Mouse (Mus musculus): ENCODE data around the gene Setd1a.
"Not testable (repeated sequence)": the region's sequence is repeated elsewhere in the genome, so short reads cannot be mapped to it uniquely, and the experiment has no call there.

Setd1a gene

DNA sequence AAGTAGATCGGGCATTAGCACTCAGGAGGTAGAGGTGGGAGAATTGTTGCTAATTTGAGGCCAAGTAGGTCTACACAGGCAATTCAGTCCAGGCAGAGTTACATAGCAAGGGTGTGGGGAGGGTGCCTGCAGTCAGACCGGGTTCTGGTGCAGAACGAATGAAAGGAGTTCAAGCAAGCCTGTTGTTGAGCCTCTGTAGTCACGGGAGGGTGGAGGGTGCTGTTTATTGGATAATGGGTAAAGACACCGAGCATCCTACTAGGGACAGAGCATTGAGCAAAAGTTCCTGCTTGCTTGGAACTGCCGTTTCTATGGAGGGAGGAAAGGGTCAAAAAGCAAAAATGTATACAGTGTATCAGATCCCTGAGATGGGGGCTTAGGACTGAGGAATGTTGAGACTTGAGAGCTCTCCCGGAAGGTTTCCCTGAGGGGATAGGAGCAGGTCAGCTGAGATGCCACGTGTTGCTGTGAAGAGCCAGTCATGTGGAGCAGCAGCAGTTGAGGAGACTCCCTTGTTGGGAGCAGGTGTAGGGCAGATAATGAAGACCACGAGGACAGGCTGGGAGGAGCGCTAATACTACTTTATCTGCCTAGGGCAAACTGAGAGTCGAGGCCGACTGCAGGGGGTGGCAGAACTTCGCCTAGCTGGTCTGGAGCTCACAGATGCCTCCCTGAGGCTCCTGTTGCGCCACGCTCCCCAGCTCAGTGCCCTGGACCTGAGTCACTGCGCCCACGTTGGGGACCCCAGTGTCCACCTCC lies 9.4 kb upstream of the Setd1a start:
- peak; percentile 15 for DNase-seq (ENCODE audit: low spot score)

DNA sequence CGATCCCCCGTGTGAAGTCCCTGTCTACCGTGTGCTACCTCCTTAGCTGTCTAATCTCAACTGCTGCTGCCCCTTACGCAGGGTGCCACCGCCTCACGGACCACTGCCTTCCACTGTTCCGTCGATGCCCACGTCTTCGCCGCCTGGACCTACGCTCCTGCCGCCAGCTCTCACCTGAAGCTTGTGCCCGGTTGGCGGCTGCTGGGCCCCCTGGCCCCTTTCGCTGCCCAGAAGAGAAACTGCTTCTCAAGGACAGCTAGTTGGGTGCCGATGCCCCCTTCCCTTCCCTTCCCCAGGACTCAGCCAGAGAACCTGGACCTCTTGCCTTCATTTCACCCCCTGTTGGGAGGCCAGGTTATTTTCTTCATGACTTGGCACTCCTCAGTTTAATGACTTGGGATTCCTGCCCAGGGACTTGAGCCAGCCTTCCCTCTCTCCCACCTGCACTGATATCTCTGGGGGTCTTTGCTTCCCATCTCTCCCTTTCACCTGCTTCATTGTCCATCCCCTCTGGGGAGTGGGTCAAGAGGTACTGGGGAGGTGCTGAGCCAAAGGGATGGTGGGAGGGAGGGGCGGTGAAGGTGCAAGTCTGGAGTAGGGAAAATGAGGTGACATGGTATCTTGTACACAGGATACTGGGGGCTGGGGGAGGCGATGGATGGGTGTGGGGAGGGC lies 8.7 kb upstream of the Setd1a start:
- DNase-seq (ENCODE audit: low spot score), result no peak

DNA sequence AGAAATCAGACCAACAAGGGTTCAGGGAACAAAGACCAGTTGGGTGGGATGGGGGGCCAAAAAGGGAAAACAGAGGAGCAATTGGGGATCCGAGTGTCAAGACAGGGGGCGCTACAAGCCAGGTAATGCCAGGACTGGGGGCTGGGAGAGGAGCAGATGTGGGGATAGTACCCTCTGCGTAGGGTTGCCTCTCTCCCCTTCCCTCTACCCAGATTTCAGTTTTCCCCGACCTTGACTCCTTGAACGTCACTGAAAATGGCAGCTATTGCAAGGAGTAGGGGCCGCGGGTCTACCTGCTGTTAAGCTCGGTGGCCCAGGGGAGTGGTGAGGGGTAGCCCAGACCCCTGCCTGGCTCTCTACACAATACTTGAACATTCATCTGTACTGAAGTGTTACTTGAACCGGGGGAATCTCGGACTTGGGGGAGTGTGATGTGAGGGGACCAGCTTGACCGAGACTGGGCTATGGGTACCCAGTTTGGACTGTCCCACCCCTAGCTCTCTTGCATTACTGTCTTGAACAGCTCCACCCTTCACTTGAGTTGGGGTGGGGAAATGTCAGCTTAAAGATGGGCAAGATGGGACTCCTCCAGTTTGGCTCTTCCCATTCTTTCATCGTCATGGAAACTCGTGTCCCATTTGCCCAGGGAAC lies 8.0 kb upstream of the Setd1a start:
- DNase-seq (ENCODE audit: low spot score), result no peak

DNA sequence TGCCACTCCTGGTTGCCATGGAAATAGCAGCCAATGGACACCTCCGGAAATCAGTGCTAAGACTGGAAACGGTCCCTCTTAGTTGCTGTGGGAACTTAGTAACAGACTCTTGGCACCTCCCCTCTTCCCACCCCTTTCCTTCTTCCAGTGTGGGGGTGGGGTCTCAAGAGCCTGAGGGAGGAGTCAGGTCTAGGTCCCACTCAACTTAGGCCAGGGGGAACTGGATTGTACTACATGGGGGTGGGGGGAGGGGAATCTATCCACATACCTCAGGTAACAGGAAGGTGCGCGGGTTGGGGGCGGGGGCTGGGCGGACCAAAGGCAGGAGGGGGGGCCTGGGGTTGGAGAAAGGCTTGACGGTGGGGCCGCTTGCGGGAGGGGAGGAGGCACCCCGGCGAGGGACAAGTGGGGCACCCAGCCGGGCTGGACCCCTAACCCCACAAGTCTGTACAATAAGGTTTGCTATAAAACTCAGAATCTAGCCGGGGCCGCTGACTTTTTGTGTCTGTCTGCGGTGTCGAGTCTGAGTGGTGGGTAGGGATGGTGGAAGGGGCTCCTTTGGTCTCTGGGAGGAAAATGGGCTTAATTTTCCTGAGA lies 7.4 kb upstream of the Setd1a start:
- DNase-seq (ENCODE audit: low spot score), result peak; percentile 97

DNA sequence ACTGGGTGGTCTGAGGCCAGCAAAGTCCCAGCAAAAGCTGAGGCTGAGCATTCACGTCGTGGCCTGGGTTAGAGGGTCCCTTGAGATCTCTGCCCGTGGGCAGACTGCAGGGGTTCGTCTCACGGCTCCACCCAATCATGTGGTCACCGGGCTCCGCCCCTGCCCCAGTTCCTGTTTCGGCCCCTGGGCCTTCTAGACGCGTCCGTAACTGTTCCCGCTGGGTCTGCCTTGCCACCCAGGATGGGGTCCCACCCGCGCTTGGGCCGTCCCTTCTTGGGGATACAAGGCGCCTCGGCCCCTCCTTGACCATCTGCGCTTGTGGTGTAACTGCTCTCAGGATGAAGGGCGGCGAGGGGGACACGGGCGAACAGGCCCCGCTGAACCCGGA lies 6.8 kb upstream of the Setd1a start, which contains the start of gene Orai3:
TSS of gene Orai3 (plus strand) at position 165 of the 388 bp plus-strand sequence.
- peak; percentile 85 for DNase-seq (ENCODE audit: low spot score)

DNA sequence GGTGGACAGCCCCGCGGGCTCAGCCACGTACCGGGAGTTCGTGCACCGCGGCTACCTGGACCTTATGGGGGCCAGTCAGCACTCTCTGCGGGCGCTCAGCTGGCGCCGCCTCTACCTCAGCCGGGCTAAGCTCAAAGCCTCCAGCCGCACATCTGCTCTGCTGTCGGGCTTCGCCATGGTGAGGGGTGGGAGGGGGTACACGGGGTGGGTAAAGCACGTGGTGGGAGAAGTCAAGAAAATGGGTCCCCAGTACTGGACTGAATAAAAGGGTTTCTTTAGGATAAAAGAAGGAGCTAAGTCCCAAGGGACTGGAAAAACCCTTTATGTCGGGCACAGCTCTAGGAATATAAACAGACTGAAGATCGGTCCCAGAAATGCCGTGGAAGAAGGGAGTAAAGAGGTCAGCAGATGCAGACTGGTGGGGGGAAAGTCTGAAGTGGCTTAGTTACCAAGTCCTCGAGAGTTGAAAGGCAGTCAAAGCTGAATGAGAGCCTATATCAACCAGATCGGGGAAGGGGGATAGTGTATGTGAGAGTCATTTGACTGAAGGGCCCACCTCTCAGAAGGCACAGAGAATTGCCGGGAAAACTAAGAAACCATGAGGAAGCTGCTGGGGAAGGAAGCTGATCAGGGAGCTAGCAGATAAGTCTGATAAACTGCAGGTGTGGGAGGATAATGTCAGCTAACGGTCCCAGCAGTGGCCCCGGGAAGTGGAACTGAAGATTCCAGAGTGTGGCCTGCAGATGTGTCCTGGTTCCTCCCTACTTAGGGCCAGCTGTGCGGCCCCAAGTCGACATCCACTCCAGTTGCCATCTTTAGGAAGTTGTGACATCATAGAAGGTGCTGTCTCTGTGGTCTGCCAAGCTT lies 6.2 kb upstream of the Setd1a start:
- peak; percentile 21 for DNase-seq (ENCODE audit: low spot score)

DNA sequence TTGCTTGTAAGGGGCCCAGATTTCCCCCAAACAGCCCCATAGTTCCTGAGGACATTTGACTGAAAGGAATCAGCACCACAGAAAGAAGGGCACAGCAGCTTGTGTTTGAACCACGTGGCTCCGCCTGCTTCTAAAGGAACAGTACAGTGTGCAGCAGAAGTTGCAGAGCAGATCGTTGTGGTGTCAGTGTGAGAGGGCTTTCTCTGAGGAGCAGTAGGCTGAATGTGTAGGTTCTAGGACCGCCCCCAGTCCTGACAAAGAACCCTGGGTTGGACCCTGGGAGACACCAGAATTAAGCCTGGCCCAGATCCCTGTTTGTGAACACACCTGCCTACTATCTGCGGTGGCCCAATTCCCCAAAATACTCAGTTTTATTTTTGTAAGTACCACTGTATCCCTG lies 5.2 kb upstream of the Setd1a start:
- DNase-seq (ENCODE audit: low spot score), result no peak

DNA sequence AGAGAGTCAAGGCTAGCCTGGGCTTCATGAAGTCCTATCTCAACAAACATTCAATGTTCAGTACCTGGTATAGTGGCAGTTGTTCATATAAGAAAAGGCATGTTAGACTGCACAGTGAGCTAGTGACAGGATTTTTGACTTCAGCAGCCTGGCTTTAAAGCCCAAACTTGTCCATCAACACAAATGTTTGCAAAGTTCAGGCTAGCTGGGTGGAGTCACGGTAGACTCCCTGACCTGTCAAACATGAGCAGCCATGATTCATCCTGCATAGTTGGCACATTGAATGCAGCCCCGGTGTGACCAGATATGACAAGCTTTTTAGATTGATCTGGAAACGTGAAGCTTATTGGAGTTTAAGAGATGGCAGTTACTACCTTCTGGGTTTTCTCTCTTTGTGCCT lies 4.4 kb upstream of the Setd1a start:
- no peak for DNase-seq (ENCODE audit: low spot score)

DNA sequence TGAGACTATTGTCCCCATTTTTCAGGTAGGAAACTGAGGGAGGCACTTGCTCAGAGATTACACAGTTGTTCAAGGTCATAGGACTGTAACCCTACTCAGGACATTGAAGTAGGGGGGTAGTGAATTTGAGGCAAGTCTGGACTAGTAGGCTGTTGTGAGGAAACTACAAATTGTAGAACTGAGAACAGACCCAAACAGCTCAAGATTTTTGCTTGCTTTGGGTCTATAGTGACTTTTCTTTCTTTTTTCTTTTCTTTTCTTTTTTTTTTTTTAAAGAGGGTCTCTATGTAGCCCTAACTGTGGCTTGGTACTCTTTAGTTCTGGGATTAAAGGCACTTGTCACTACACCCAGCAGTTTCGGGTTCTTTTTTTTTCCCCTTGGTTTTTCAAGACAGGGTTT lies 3.9 kb upstream of the Setd1a start:
- DNase-seq (ENCODE audit: low spot score), result no peak

DNA sequence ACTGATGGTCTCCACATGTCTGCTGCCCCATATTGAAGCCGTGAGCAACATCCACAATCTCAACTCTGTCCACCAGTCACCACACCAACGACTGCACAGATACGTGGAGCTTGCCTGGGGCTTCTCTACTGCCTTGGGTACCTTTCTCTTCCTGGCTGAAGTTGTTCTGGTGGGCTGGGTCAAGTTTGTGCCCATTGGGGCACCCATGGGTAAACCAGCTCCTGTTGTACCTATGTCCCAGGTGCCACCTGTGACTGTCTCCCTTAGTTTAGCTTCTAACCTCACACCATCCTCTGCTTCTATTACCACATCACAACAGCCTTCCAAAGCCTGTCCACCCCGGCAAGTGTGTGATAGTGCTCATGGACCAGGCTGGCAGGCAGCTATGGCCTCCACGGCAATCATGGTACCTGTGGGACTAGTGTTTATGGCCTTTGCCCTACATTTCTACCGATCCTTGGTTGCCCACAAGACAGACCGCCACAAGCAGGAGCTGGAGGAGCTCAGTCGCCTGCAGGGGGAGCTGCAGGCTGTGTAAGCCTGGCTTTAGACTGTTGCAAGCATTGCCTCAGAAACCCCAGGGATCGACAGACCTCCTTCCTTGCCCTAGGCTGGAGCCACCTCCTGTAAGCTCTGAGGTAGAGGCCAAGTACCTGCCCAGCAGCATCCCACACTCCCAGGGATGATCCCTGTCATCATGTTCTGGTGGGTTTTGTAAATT lies 2.6 kb upstream of the Setd1a start:
- DNase-seq (ENCODE audit: low spot score), result peak; percentile 75

DNA sequence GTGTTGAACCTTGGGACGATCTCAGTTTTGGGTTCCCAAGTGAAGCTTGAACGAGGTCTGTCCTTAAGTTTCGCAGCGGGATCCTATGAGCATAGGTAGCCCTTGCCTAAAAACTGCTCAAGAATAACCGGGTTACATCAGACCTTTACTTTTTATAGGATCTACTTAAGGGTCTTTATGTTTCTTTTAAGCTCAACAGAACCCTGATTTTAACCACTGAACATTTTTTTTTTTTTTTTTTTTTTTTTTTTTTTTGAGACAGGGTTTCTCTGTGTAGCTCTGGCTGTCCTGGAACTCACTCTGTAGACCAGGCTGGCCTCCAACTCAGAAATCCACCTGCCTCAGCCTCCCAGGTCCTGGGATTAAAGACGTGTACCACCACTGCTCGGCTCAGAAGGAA lies 633 bp upstream of the Setd1a start:
- not testable (repeated sequence) for DNase-seq (ENCODE audit: low spot score)

DNA sequence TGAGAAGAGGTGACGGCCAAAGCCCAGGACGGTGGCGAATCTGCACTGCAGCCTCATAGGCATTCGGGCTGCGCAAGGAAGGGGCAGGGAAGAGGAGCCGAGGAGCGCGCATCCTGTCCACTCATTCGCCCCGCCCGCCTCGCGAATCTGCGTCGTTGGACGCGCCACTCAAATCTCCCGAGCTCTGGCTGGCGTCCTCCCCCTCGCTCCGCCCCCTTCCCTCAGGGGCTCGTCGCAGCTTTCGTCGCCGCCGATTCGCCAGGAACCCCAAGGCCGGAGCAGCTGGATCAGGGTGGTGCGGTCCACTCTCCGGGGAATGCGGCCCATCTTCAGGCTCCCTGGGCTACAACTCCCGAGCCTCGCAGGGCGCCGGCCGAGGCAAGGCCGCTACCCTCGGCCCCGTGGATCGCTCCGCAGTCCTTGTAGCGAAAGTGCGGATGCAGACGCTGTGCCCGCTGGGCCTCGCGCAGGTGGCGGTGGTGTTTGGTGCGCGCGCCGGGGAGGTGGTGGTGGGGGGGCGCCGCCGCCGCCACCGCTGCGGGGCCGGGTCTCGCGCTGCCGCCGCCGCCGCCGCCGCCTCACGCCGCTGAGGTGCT lies 506 bp downstream of the Setd1a start:
- peak; percentile 99 for DNase-seq (ENCODE audit: low spot score)

DNA sequence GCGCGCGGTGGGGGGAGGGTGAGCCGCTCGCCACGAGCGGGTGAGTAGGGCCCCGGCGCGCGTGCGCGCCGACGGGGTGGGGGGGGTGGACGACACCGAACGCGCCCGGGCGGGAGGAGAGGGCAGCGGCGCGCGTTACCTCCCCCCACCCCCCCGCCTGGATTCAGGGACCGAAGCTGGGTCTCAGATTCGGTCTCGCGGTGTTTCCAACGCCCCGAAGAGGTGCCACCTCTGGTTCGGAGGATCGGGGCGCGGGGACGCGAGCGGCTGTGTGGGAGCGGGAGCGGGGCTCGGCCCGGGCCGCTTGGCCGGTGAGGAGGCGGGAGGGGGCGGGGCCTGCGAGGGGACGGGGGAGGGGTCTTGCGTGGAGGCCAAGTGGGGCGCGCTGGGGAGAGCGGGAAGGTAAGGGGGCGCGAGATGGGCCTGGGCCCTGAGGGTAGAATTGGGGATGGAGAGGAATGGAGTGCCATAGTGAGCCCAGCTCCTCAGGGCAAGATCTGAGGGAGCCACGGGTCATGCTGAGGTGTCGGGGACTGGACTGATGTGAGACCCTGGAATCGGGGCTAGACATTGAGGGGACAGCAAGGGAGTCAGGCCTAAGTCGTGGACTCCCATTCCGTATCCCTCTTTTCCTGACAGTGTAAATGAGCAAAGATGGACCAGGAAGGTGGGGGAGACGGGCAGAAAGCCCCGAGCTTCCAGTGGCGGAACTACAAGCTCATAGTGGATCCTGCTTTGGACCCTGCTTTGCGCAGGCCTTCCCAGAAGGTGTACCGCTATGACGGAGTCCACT lies 1.2 kb downstream of the Setd1a start:
- peak; percentile 52 for DNase-seq (ENCODE audit: low spot score)

DNA sequence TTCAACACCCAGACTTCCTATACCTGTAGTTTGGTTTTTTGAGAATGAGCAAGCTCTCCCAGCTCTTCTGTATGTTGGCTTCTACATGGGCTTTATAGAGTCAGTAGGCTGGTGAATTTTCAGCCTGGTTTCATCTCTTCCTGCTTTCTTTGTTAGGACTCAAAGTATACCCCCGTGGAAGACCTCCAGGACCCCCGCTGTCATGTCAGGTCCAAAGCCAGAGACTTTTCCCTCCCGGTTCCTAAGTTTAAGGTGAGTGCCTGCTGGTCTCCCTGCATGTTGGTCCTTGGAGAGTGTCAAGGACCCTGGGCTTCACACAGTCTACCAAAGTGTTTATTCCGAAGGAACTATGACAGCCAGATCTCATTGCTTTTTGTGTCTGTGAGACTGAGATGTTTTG lies 1.9 kb downstream of the Setd1a start:
- no peak for DNase-seq (ENCODE audit: low spot score)

DNA sequence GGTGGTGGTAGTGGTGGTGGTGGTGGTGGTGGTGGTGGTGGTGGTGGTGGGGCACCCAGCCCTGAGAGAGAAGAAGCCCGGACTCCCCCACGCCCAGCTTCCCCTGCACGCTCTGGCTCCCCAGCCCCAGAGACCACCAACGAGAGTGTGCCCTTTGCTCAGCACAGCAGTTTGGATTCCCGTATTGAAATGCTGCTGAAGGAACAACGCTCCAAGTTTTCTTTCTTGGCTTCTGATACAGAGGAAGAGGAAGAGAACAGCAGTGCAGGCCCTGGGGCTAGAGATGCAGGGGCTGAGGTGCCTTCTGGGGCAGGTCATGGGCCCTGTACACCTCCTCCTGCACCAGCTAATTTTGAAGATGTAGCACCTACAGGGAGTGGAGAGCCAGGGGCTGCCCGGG lies 8.8 kb downstream of the Setd1a start, which contains the start of gene Gm49388:
TSS of gene Gm49388 (plus strand) at position 301 of the 400 bp plus-strand sequence.
- no peak for DNase-seq (ENCODE audit: low spot score)

DNA sequence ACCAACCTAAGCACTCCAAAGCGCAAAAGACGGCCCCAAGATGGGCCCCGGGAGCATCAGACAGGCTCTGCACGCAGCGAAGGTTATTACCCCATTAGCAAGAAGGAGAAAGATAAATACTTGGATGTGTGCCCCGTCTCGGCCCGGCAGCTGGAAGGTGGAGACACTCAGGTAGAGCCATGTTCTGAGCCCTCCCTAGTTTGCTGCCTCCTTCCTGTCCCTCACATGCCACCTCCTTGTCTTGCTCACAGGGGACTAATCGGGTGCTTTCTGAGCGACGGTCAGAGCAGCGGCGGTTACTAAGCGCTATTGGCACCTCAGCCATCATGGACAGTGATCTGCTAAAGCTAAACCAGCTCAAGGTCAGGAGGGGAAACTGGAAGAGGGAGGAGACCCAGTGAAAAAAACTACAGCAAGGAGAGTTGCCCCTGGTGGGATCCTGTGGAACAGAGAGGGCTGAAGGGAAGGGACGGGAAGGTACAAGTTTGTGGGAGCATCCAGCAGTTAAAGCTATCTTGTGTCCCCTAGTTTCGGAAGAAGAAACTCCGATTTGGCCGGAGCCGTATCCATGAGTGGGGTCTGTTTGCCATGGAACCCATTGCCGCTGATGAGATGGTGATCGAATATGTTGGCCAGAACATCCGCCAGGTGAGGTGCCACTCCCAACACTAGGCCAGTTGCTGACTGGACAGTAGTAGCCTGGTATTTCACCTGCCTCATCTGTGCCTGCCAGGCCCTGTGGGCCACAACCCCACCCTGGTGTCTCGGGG lies 20.8 kb downstream of the Setd1a start:
- no peak for DNase-seq (ENCODE audit: low spot score)

DNA sequence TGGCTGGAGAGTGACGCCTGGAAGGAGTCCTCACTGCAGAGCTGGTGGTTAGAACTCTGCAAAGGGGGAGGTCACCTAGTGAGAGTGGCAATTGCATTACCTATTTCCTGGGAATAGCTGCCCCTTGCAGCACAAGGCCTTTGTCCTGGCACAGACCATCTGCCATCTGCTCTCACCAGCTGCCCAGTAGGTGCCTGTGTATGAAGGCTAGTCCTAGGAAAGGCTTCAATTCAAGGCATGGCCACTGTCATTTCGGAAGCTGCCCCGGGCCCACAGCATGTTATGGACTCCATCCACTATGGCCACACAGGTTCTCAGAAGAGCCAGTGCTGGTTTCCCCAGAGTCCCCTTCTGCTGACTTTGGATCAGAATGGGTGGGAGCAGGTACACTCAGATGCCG lies 22.1 kb downstream of the Setd1a start:
- no peak for DNase-seq (ENCODE audit: low spot score)

DNA sequence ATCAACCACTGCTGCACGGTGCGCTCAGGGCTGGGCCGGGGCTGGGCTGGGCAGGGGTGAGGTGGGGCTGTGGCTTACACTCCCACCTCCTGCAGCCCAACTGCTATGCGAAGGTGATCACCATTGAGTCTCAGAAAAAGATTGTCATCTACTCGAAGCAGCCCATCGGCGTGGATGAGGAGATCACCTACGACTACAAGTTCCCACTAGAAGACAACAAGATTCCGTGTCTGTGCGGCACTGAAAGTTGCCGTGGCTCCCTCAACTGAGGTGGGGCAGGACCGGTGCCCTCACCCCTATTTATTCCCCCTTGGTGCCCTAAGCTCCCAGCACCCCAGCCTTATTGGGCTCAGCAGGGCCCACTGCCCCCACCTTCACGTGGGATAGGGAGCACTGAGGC lies 22.7 kb downstream of the Setd1a start:
- DNase-seq (ENCODE audit: low spot score), result no peak

DNA sequence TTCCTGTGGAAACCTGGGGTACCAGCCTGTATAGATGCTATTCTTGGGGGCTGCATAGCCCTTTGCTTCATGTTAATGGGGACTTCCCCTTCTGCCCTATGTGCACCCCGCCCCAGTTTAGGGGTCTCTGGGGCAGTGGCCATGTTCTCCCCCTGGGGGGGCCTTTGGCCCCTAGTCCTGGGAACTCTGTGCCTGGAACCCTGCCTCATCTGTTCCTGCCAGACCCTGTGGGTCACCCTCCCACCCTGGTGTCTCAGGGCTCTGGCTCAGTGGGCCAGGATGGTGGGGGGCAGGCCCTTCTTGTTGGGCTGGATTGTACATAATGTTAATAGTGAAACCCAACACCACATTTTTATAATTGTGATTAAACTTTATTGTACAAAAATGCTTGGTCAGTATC lies 23.3 kb downstream of the Setd1a start:
- no peak for DNase-seq (ENCODE audit: low spot score)
